Mouse (Mus musculus) midbrain, embryonic 16.5 days (tissue): Measurements from ENCODE around the gene Adora1. TPM values are rescaled to one million over a fixed set of nuclear protein-coding genes. Genes with fewer than 3 reads are reported as not detected.

ENCODE experiments used
- ATAC-seq: fragments of 200-750 bp; cut with Nextera tagmentation; 2 replicates; pipeline ENCODE4 v1.8.0; 2017; ENCODE audit warnings: moderate TSS enrichment
- H3K27ac ChIP-seq: fragments of 300-500 bp; sonication (generic); 2 replicates; pipeline ENCODE4 v1.5.1; 2014; ENCODE audit warnings: mild to moderate bottlenecking, low read length, mixed read lengths
- H3K27me3 ChIP-seq: fragments of 300-500 bp; sonication (generic); 2 replicates; pipeline ENCODE4 v1.6.1; 2014; ENCODE audit warnings: low read depth, low read length, mixed read lengths; ENCODE audit not compliant: control insufficient read depth, insufficient read depth
- H3K36me3 ChIP-seq: fragments of 300-500 bp; sonication (generic); 2 replicates; pipeline ENCODE4 v1.6.1; 2014; ENCODE audit warnings: mild to moderate bottlenecking, low read length, moderate library complexity, mixed read lengths; ENCODE audit not compliant: control insufficient read depth, insufficient read depth
- H3K4me1 ChIP-seq: fragments of 300-500 bp; sonication (generic); 2 replicates; pipeline ENCODE4 v1.6.1; 2014; ENCODE audit warnings: mild to moderate bottlenecking, low read length, mixed read lengths; ENCODE audit not compliant: control insufficient read depth, insufficient read depth
- H3K4me2 ChIP-seq: fragments of 300-500 bp; sonication (generic); 2 replicates; pipeline ENCODE4 v1.6.1; 2014; ENCODE audit warnings: mild to moderate bottlenecking, low read length, mixed read lengths
- H3K4me3 ChIP-seq: fragments of 300-500 bp; sonication (generic); 2 replicates; pipeline ENCODE4 v1.5.1; 2014; ENCODE audit warnings: low read depth, mild to moderate bottlenecking, low read length, moderate library complexity, mixed read lengths
- H3K9ac ChIP-seq: fragments of 300-500 bp; sonication (generic); 2 replicates; pipeline ENCODE4 v1.6.1; 2014; ENCODE audit warnings: low read depth, low read length, mixed read lengths
- H3K9me3 ChIP-seq: fragments of 300-500 bp; sonication (generic); replicated peaks from 2 replicates; pipeline ENCODE4 v1.6.1; 2014; ENCODE audit warnings: mild to moderate bottlenecking, low read length, mixed read lengths; ENCODE audit not compliant: control insufficient read depth, poor library complexity, severe bottlenecking
- WGBS: fragments of 180-500 bp; shearing (Covaris S2); extraction: QIAGEN DNeasy Blood & Tissue Kit; methylation state at CpG from one replicate; pipeline ENCODE4 v1.1.7; 2014; 5-methylcytosine and 5-hydroxymethylcytosine counted together
- polyA plus RNA-seq: library from polyadenylated mRNA; unstranded; fragments of >200 nt; fragmentation: Nextera tagmentation; extraction: Ambion mirVana; gene quantifications from 2 replicates; pipeline ENCODE4 v1.2.1, GENCODE M21; 2015

Gene Adora1
- polyA plus RNA-seq, 1 experiment from 2014 or later, result 26.6 TPM

DNA sequence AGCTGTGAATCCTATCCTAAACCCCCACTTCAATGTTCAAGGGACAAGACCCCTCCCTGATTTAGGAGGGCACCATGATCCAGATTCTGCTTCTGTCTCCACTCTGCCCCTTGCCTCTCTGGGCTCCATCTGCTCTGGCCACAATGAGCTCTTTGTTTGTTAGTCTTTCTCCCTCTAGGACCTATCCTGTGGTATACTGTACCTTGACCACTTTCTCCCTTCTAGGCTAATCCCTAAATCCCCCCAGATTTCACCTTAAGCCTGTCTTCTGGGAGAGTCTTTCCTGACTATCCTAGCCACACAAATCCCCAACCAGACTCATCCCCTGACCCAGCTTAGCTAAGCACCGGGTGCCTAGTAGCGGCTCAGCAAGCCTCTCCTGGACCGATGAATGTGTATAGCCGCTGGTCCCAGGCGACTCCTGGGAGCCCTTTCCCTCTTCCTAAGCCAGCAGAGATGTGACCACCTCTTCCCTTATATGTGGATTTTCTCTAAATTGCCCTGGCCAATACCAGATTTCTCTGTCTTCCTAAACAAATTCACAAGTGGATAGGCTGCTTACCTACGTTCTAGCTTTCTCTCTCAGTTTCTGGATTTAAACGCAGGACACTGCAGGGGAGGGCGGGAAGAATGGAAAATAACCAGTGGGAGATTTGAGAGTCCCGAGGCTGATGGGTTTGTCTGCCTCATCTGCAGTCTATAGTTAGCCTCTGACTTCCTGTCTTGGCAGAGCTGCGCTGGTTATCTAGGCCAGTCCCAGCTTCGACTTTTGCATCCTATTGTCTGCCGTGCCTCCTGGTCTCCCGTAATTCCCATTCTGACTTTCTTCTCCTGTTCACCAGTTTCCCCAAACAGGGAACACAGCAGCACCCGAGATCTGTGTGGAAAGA lies 67.6 kb downstream of the Adora1 start:
- Histone ChIP-seq H3K9me3 (no peaks in the 10 kb centered on the region), H3K4me3 (no peak overlapping the region), H3K27me3 (no peaks in the 10 kb centered on the region), H3K4me1 (no peaks in the 10 kb centered on the region), H3K36me3 (no peaks in the 10 kb centered on the region), H3K9ac (no peak overlapping the region), H3K4me2 (no peak overlapping the region), H3K27ac (no peak overlapping the region)
- WGBS, result 45% methylated on average over 14 of the region's 14 CpGs
- no peak for ATAC-seq

GRCm38 (mm10) chr1:134166547-134166946 lies 68.7 kb downstream of the Adora1 start:
- Histone ChIP-seq H3K4me3 (no peak overlapping the region), H3K27me3 (no peaks in the 10 kb centered on the region), H3K9me3 (no peaks in the 10 kb centered on the region), H3K27ac (no peak overlapping the region), H3K9ac (no peak overlapping the region), H3K4me1 (no peaks in the 10 kb centered on the region), H3K36me3 (no peaks in the 10 kb centered on the region), H3K4me2 (no peak overlapping the region)
- ATAC-seq, result no peak
- WGBS, result 93% methylated on average over 3 of the region's 3 CpGs

- no peak for ATAC-seq
- H3K4me1 ChIP-seq, result no peaks in the 10 kb centered on the region
- WGBS, result 60% methylated on average over 4 of the region's 4 CpGs
- H3K27me3 ChIP-seq, result no peaks in the 10 kb centered on the region
- no peak overlapping the region for H3K4me3 ChIP-seq
- no peak overlapping the region for H3K4me2 ChIP-seq
- H3K9ac ChIP-seq, result no peak overlapping the region
- no peak overlapping the region for H3K27ac ChIP-seq
- no peaks in the 10 kb centered on the region for H3K36me3 ChIP-seq
- no peaks in the 10 kb centered on the region for H3K9me3 ChIP-seq
Observed at GRCm38 (mm10) chr1:134164454-134164853, 70.8 kb downstream of the Adora1 start.

DNA sequence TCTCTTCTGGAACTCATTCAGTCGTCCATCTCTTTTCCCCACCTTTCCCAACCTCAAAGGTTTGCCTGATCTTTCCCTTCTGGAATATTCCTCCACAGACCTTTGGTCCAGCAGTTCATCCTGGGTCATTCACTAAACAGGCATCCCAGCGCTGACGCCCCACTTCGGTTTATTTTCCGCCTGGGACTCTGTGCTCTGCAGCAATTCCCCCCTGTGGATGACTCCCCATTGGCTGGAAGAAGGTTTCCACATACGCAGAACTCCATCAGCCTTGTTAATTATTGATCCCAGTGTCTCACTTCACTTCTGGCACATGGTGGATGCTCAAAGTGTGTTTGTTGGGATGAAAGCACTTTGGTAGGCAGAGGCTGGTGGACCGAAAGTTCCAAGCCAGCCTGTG lies 71.8 kb downstream of the Adora1 start:
- no peaks in the 10 kb centered on the region for H3K4me1 ChIP-seq
- H3K27ac ChIP-seq, result no peak overlapping the region
- no peak overlapping the region for H3K4me2 ChIP-seq
- 87% methylated on average over 7 of the region's 7 CpGs for WGBS
- H3K36me3 ChIP-seq, result no peaks in the 10 kb centered on the region
- no peaks in the 10 kb centered on the region for H3K27me3 ChIP-seq
- H3K9ac ChIP-seq, result no peak overlapping the region
- H3K9me3 ChIP-seq, result no peaks in the 10 kb centered on the region
- ATAC-seq, result no peak
- H3K4me3 ChIP-seq, result no peak overlapping the region

- no peaks in the 10 kb centered on the region for H3K36me3 ChIP-seq
- no peak overlapping the region for H3K4me2 ChIP-seq
- no peak for ATAC-seq
- no peak overlapping the region for H3K4me3 ChIP-seq
- H3K27ac ChIP-seq, result no peak overlapping the region
- no peak overlapping the region for H3K9ac ChIP-seq
- H3K4me1 ChIP-seq, result no peaks in the 10 kb centered on the region
- no peaks in the 10 kb centered on the region for H3K9me3 ChIP-seq
- 88% methylated on average over 6 of the region's 6 CpGs for WGBS
- H3K27me3 ChIP-seq, result no peaks in the 10 kb centered on the region
Observed at GRCm38 (mm10) chr1:134162510-134163225, 72.6 kb downstream of the Adora1 start.

DNA sequence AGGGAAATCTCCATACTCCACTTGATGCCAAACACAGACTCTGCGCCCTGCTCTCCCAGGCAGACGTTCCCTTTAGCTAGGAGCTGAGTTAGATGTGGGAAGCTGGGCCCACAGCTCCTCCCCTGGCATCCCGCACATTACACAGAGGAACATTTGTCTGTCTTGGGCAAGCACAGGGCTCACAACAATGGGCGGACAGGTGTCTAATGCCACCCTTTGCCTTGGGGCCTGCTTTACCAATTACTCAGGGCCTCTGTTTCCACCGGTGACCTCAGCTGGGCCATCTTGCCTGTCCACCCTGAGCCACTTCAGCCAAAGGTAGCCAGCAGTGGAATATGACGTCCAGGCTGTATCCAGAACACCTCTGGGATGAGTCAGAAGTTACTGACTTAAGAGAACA lies 73.8 kb downstream of the Adora1 start:
- Histone ChIP-seq H3K36me3 (no peaks in the 10 kb centered on the region), H3K9me3 (no peaks in the 10 kb centered on the region), H3K27me3 (no peaks in the 10 kb centered on the region), H3K9ac (no peak overlapping the region), H3K27ac (no peak overlapping the region), H3K4me2 (no peak overlapping the region), H3K4me1 (no peaks in the 10 kb centered on the region), H3K4me3 (no peak overlapping the region)
- 77% methylated on average over 6 of the region's 6 CpGs for WGBS
- ATAC-seq, result no peak

DNA sequence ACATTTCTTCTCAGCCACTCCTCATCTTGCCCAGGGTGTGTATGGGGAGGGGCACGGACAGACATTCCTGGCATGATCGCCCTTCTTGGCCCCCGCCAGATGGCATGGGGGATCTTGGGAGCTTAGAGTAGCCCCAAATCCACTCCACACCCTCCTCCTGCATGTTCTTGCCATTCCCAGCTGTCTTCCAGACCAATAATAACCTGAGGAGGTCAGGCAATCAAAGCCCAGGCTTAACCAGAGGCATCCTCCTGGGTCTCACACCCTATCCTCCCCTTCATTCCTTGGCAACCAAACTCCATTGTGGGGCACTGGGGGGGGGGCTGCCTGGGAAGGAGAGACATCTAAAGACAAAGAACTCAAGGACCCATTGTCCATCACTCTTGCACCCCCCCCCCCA lies 74.8 kb downstream of the Adora1 start:
- no peak overlapping the region for H3K4me3 ChIP-seq
- H3K4me1 ChIP-seq, result no peaks in the 10 kb centered on the region
- H3K9me3 ChIP-seq, result no peaks in the 10 kb centered on the region
- 85% methylated on average over 3 of the region's 3 CpGs for WGBS
- ATAC-seq, result no peak
- H3K27ac ChIP-seq, result no peak overlapping the region
- no peak overlapping the region for H3K4me2 ChIP-seq
- H3K9ac ChIP-seq, result no peak overlapping the region
- no peaks in the 10 kb centered on the region for H3K27me3 ChIP-seq
- no peaks in the 10 kb centered on the region for H3K36me3 ChIP-seq

DNA sequence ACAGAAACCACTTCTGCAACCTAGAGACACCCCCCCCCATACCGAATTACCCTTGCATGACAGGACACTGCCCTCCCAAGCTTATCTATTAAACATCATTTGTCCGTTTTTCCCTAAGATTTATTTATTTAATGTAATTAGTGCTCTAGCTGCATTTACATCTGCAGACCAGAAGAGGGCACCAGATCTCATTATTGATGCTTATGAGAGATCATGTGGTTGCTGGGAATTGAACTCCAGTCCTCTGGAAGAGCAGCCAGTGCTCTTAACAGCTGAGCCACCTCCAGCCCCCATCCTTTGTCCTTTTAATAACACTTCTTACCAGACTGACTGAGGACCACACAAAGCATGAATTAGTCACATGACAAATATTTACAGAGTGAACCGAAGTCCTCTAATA lies 80.6 kb downstream of the Adora1 start:
- no peak for ATAC-seq
- H3K27me3 ChIP-seq, result no peaks in the 10 kb centered on the region
- H3K27ac ChIP-seq, result no peak overlapping the region
- H3K9me3 ChIP-seq, result no peaks in the 10 kb centered on the region
- H3K4me3 ChIP-seq, result no peak overlapping the region
- WGBS, result 60% methylated on average over 3 of the region's 3 CpGs
- H3K4me1 ChIP-seq, result no peaks in the 10 kb centered on the region
- no peak overlapping the region for H3K9ac ChIP-seq
- H3K4me2 ChIP-seq, result no peak overlapping the region
- no peaks in the 10 kb centered on the region for H3K36me3 ChIP-seq

GRCm38 (mm10) chr1:134154121-134154520 lies 81.1 kb downstream of the Adora1 start:
- no peaks in the 10 kb centered on the region for H3K27me3 ChIP-seq
- no peak for ATAC-seq
- no peak overlapping the region for H3K27ac ChIP-seq
- H3K4me1 ChIP-seq, result no peaks in the 10 kb centered on the region
- H3K9ac ChIP-seq, result no peak overlapping the region
- 94% methylated on average over 3 of the region's 3 CpGs for WGBS
- no peak overlapping the region for H3K4me3 ChIP-seq
- no peak overlapping the region for H3K4me2 ChIP-seq
- H3K36me3 ChIP-seq, result no peaks in the 10 kb centered on the region
- H3K9me3 ChIP-seq, result no peaks in the 10 kb centered on the region
